ENCODE assay signal across 19 mouse cellular contexts in genomic region chr2:13329754-13330417, GRCm38 (mm10). TPM values are rescaled to one million over a fixed set of nuclear protein-coding genes. Genes with fewer than 3 reads are reported as not detected.
A peak's percentile ranks its signal among the peaks of the same experiment; 100 is the strongest.
DNase-seq lines count a peak whose midpoint lies in the region; ATAC-seq lines count a peak whose summit lies in the region.
"Had no signal": no experiment of that assay in that cellular context is flagged by ENCODE, and none has a peak within 500 bp of the region (broad histone marks: within the 10 kb centered on the region; RNA-seq: fewer than 3 reads in every experiment).

No protein-coding gene starts in this region.

- no peak overlapping the region for H3K9ac ChIP-seq in kidney, embryonic 16.5 days (replicated peaks; ENCODE audit: low read length)
- no peak overlapping the region for H3K9ac ChIP-seq in heart, embryonic 16.5 days (ENCODE audit: low read length)
- H3K9ac ChIP-seq in midbrain, embryonic 15.5 days, result no peak overlapping the region
- H3K9ac ChIP-seq: forebrain, embryonic 12.5 days; hindbrain, embryonic 13.5 days; liver, embryonic 14.5 days; midbrain, embryonic 12.5 days; neural tube, embryonic 12.5 days had no signal

- H3K4me3 ChIP-seq in kidney, embryonic 16.5 days (ENCODE audit: low read length), result no peak overlapping the region
- H3K4me3 ChIP-seq in heart, embryonic 16.5 days (ENCODE audit: low read length), result no peak overlapping the region
- no peak overlapping the region for H3K4me3 ChIP-seq in midbrain, embryonic 15.5 days
- H3K4me3 ChIP-seq: forebrain, embryonic 12.5 days; hindbrain, embryonic 13.5 days; layer of hippocampus, adult 2 months; midbrain, embryonic 12.5 days; neural tube, embryonic 12.5 days had no signal

- no peak overlapping the region for H3K4me2 ChIP-seq in kidney, embryonic 16.5 days (replicated peaks; ENCODE audit: low read depth, low read length)
- H3K4me2 ChIP-seq in heart, embryonic 16.5 days (ENCODE audit: low read depth, low read length), result no peak overlapping the region
- H3K4me2 ChIP-seq in midbrain, embryonic 15.5 days, result no peak overlapping the region
- H3K4me2 ChIP-seq: forebrain, embryonic 12.5 days; hindbrain, embryonic 13.5 days; midbrain, embryonic 12.5 days; neural tube, embryonic 12.5 days had no signal

- H3K4me1 ChIP-seq in kidney, embryonic 16.5 days (ENCODE audit: insufficient read depth, low read length), result no peaks in the 10 kb centered on the region
- no peaks in the 10 kb centered on the region for H3K4me1 ChIP-seq in heart, embryonic 16.5 days (ENCODE audit: control insufficient read depth, insufficient read depth, low read length)
- H3K4me1 ChIP-seq in midbrain, embryonic 15.5 days, result no peaks in the 10 kb centered on the region
- H3K4me1 ChIP-seq: forebrain, embryonic 12.5 days; hindbrain, embryonic 13.5 days; midbrain, embryonic 12.5 days; neural tube, embryonic 12.5 days had no signal

- peak; percentile 9 for DNase-seq in embryo, embryonic 11 days
- DNase-seq in embryo, embryonic 9.5 days (ENCODE audit: extremely low spot score), result no peak
- no peak for DNase-seq in kidney, postnatal 4 days
- peak; percentile 44 for DNase-seq in 416B (ENCODE audit: low read depth)
- DNase-seq in testis, postnatal 10 days (ENCODE audit: low spot score), result no peak
- DNase-seq: adrenal gland, postnatal 14 days; gastrocnemius, postnatal 10 days; kidney, adult 11 months; retina, postnatal 1 day had no signal

- ATAC-seq in kidney, embryonic 16.5 days (ENCODE audit: low FRiP score, low TSS enrichment), result peak; percentile 12; the same call in 1 of the 2 replicates
- ATAC-seq in heart, embryonic 16.5 days (replicated peaks; ENCODE audit: extremely low read depth, insufficient read depth, low FRiP score), result peak; percentile 52; the same call in 1 of the 2 replicates
- ATAC-seq in midbrain, embryonic 15.5 days (replicated peaks), result no peak

- no peaks in the 10 kb centered on the region for H3K36me3 ChIP-seq in kidney, embryonic 16.5 days (ENCODE audit: insufficient read depth, low read length)
- no peaks in the 10 kb centered on the region for H3K36me3 ChIP-seq in heart, embryonic 16.5 days (ENCODE audit: control insufficient read depth, insufficient read depth)
- no peaks in the 10 kb centered on the region for H3K36me3 ChIP-seq in midbrain, embryonic 15.5 days (replicated peaks)
- H3K36me3 ChIP-seq: forebrain, embryonic 12.5 days; G1E; hindbrain, embryonic 13.5 days; midbrain, embryonic 12.5 days; neural tube, embryonic 12.5 days had no signal

- no peaks in the 10 kb centered on the region for H3K9me3 ChIP-seq in kidney, embryonic 16.5 days (ENCODE audit: low read length)
- no peaks in the 10 kb centered on the region for H3K9me3 ChIP-seq in heart, embryonic 16.5 days (replicated peaks; ENCODE audit: control insufficient read depth, low read length)
- no peaks in the 10 kb centered on the region for H3K9me3 ChIP-seq in midbrain, embryonic 15.5 days
- H3K9me3 ChIP-seq: forebrain, embryonic 12.5 days; G1E; hindbrain, embryonic 13.5 days; midbrain, embryonic 12.5 days; neural tube, embryonic 12.5 days had no signal

- WGBS in kidney, embryonic 16.5 days, result 61% methylated on average over 4 of the region's 4 CpGs
- 34% methylated on average over 4 of the region's 4 CpGs for WGBS in heart, embryonic 16.5 days
- WGBS in midbrain, embryonic 15.5 days, result 51% methylated on average over 4 of the region's 4 CpGs

- H3K27ac ChIP-seq in kidney, embryonic 16.5 days (ENCODE audit: low read length), result 0 out of 2 replicates have a peak overlapping the region, but pooled peaks have one; percentile 41
- H3K27ac ChIP-seq in heart, embryonic 16.5 days (ENCODE audit: low read length), result peak overlapping the region; percentile 58
- no peak overlapping the region for H3K27ac ChIP-seq in midbrain, embryonic 15.5 days
- H3K27ac ChIP-seq: forebrain, embryonic 12.5 days; hindbrain, embryonic 13.5 days; layer of hippocampus, adult 2 months; liver, embryonic 14.5 days; midbrain, embryonic 12.5 days; neural tube, embryonic 12.5 days had no signal

- H3K27me3 ChIP-seq in kidney, embryonic 16.5 days (ENCODE audit: insufficient read depth, low read length), result no peaks in the 10 kb centered on the region
- no peaks in the 10 kb centered on the region for H3K27me3 ChIP-seq in heart, embryonic 16.5 days (ENCODE audit: control insufficient read depth, insufficient read depth, low read length)
- H3K27me3 ChIP-seq in midbrain, embryonic 15.5 days (replicated peaks), result no peaks in the 10 kb centered on the region
- H3K27me3 ChIP-seq: forebrain, embryonic 12.5 days; hindbrain, embryonic 13.5 days; midbrain, embryonic 12.5 days; neural tube, embryonic 12.5 days had no signal

RNA-seq across cellular contexts. Expression of gene Rsu1, which starts 58.7 kb away (rescaled TPM):
- polyA plus RNA-seq in kidney, embryonic 16.5 days (2015; fragmentation: Nextera tagmentation; extraction: Ambion mirVana), result 141 and 147 TPM in 2 replicates
- polyA plus RNA-seq in heart, embryonic 16.5 days (2015; fragmentation: Nextera tagmentation; extraction: Ambion mirVana), result 138 and 142 TPM in 2 replicates
- polyA plus RNA-seq in midbrain, embryonic 15.5 days (2015; fragmentation: Nextera tagmentation; extraction: Ambion mirVana), result 59.0 and 63.0 TPM in 2 replicates

Comparison
In these comparisons a context has a peak if more than half of its experiments do, and no peak if none do; other contexts are left out.
1. DNase-seq: peak in embryo, embryonic 11 days (single experiment) and 416B (single experiment); none in embryo, embryonic 9.5 days (single experiment), kidney, postnatal 4 days (0 of 2) and testis, postnatal 10 days (single experiment).